Mouse (Mus musculus) liver, embryonic 11.5 days (tissue): ENCODE measurements around the gene Reln. TPM values are rescaled to one million over a fixed set of nuclear protein-coding genes. Genes with fewer than 3 reads are reported as not detected.

Experiments used
- ATAC-seq: fragments of 200-750 bp; cut with Nextera tagmentation; replicated peaks from 2 replicates; pipeline ENCODE4 v1.8.0; 2017; ENCODE audit warnings: moderate number of reproducible peaks, mild to moderate bottlenecking, moderate TSS enrichment, moderate library complexity; ENCODE audit not compliant: low FRiP score
- DNase-seq: peaks from one replicate; pipeline ENCODE4 v3.0.0-alpha.2; 2017; ENCODE audit warnings: low spot score
- H3K27ac ChIP-seq: fragments of 300-500 bp; sonication (generic); 2 replicates; pipeline ENCODE4 v1.5.1; 2014; ENCODE audit warnings: mild to moderate bottlenecking, low read depth, low read length, control low read depth
- H3K27me3 ChIP-seq: fragments of 300-500 bp; sonication (generic); replicated peaks from 2 replicates; pipeline ENCODE4 v1.6.1; 2014; ENCODE audit warnings: low read length, mixed read lengths; ENCODE audit not compliant: control insufficient read depth, insufficient read depth
- H3K36me3 ChIP-seq: fragments of 300-500 bp; sonication (generic); 2 replicates; pipeline ENCODE4 v1.6.1; 2014; ENCODE audit warnings: mild to moderate bottlenecking, low read length, moderate library complexity, mixed read lengths; ENCODE audit not compliant: control insufficient read depth, insufficient read depth
- H3K4me1 ChIP-seq: fragments of 300-500 bp; sonication (generic); replicated peaks from 2 replicates; pipeline ENCODE4 v1.6.1; 2014; ENCODE audit warnings: low read length, mixed read lengths; ENCODE audit not compliant: control insufficient read depth, insufficient read depth
- H3K4me2 ChIP-seq: fragments of 300-500 bp; sonication (generic); 2 replicates; pipeline ENCODE4 v1.6.1; 2014; ENCODE audit warnings: mild to moderate bottlenecking, control low read depth, moderate library complexity
- H3K4me3 ChIP-seq: fragments of 300-500 bp; sonication (generic); 2 replicates; pipeline ENCODE4 v1.5.1; 2014; ENCODE audit warnings: low read depth, low read length, control low read depth
- H3K9ac ChIP-seq: fragments of 300-500 bp; sonication (generic); 2 replicates; pipeline ENCODE4 v1.6.1; 2014; ENCODE audit warnings: low read depth, low read length, control low read depth
- H3K9me3 ChIP-seq: fragments of 300-500 bp; sonication (generic); 2 replicates; pipeline ENCODE4 v1.6.1; 2016; ENCODE audit warnings: low read length, inconsistent platforms, mixed read lengths; ENCODE audit not compliant: control insufficient read depth
- WGBS: fragments of 180-500 bp; shearing (Covaris S2); extraction: QIAGEN DNeasy Blood & Tissue Kit; methylation state at CpG from one replicate; pipeline ENCODE4 v1.1.7; 2014; 5-methylcytosine and 5-hydroxymethylcytosine counted together
- polyA plus RNA-seq: library from polyadenylated mRNA; unstranded; fragments of >200 nt; fragmentation: Nextera tagmentation; extraction: Ambion mirVana; gene quantifications from 2 replicates; pipeline ENCODE4 v1.2.1, GENCODE M21; 2014

Reln gene
- polyA plus RNA-seq, 1 experiment from 2014 or later: 56.2 TPM

- WGBS: 68% methylated on average over 6 of the region's 6 CpGs
- Histone ChIP-seq H3K9me3 (no peaks in the 10 kb centered on the region), H3K27me3 (no peaks in the 10 kb centered on the region), H3K36me3 (no peaks in the 10 kb centered on the region), H3K4me3 (no peak overlapping the region), H3K4me2 (no peak overlapping the region), H3K4me1 (no peaks in the 10 kb centered on the region), H3K9ac (no peak overlapping the region), H3K27ac (no peak overlapping the region)
- ATAC-seq (no peak), DNase-seq (no peak)
Measured at GRCm38 (mm10) chr5:22266489-22267301, 77.8 kb downstream of the Reln start.

DNA sequence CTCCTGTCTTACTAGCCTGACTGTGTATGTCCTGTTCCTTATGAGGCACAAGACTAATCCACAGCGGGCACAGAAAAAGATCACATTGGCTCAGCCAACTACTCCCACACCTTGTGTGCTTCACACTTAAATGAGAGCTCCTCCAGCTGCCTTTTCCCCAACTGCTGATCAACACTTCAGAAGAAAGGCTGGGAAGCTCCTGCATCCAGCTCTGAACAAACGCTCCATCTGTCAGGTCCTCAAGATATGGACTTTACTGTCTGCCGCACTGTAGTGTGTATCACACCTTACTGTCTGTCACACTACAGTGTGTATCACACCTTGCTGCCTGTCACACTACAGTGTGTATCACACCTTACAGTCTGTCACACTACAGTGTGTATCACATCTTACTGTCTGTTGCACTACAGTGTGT is 82.1 kb downstream of the Reln start:
- 84% methylated on average over 3 of the region's 3 CpGs for WGBS
- no peak overlapping the region for H3K9ac ChIP-seq
- no peak overlapping the region; the same call in 1 of the 2 replicates for H3K27ac ChIP-seq
- no peaks in the 10 kb centered on the region for H3K4me1 ChIP-seq
- H3K27me3 ChIP-seq: no peaks in the 10 kb centered on the region
- no peaks in the 10 kb centered on the region for H3K36me3 ChIP-seq
- H3K9me3 ChIP-seq: no peaks in the 10 kb centered on the region
- H3K4me2 ChIP-seq: no peak overlapping the region
- H3K4me3 ChIP-seq: no peak overlapping the region
- ATAC-seq: no peak
- DNase-seq: no peak

- H3K36me3 ChIP-seq: no peaks in the 10 kb centered on the region
- DNase-seq (no peak), ATAC-seq (no peak)
- no peak overlapping the region for H3K27ac ChIP-seq
- WGBS: 74% methylated on average over 3 of the region's 3 CpGs
- no peaks in the 10 kb centered on the region for H3K27me3 ChIP-seq
- H3K9ac ChIP-seq: no peak overlapping the region
- no peaks in the 10 kb centered on the region for H3K4me1 ChIP-seq
- H3K4me3 ChIP-seq: no peak overlapping the region
- H3K4me2 ChIP-seq: no peak overlapping the region
- no peaks in the 10 kb centered on the region for H3K9me3 ChIP-seq
Measured at GRCm38 (mm10) chr5:22255346-22255745, 89.2 kb downstream of the Reln start.

DNA sequence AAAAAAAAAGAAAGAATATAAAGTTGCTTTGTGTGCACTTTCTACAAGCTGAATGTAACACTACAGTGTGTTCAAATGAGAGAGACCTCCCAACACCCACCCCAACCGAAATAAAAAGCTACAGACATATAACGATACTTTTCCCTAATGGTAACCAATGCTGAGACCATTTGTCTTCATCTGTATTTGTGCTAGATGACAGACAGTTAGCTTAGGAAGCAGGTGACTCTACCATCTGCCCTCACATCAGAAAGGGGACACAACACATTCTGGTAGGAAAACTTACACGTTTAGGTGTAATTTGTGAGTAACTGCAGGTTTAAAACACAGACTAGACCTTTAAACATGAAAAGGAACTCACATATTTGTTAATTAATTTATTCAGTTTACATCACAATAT is 90.6 kb downstream of the Reln start:
- no peak overlapping the region for H3K27ac ChIP-seq
- no peak overlapping the region for H3K9ac ChIP-seq
- no peaks in the 10 kb centered on the region for H3K27me3 ChIP-seq
- no peak for DNase-seq
- WGBS: 78% methylated on average over 3 of the region's 3 CpGs
- no peaks in the 10 kb centered on the region for H3K9me3 ChIP-seq
- no peak overlapping the region for H3K4me3 ChIP-seq
- no peaks in the 10 kb centered on the region for H3K36me3 ChIP-seq
- ATAC-seq: no peak
- no peak overlapping the region for H3K4me2 ChIP-seq
- H3K4me1 ChIP-seq: no peaks in the 10 kb centered on the region

DNA sequence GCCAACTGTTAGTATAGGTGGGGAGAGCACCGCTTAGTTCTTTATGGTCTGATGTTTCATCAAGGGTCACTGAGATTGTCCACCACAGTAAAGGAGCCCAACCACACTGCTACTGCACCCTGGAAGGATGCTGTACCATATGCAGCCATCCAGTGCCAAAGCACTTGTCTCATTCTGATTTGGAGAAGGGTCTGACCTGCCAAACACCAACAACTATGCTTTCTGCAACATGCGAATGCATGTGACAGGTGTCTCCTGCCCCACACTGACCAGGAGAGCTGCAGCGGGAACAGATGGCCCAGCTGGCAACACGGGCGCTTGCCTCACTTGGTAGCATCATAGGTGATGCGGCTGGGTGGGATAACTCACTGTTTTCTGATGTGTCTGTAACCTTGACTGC is 91.2 kb downstream of the Reln start:
- Histone ChIP-seq H3K4me1 (no peaks in the 10 kb centered on the region), H3K27me3 (no peaks in the 10 kb centered on the region), H3K4me2 (no peak overlapping the region), H3K9ac (no peak overlapping the region), H3K9me3 (no peaks in the 10 kb centered on the region), H3K4me3 (no peak overlapping the region), H3K36me3 (no peaks in the 10 kb centered on the region), H3K27ac (no peak overlapping the region)
- ATAC-seq: no peak
- WGBS: 86% methylated on average over 6 of the region's 6 CpGs
- DNase-seq: no peak

GRCm38 (mm10) chr5:22247850-22248249 is 96.7 kb downstream of the Reln start:
- Histone ChIP-seq H3K4me3 (no peak overlapping the region), H3K27me3 (no peaks in the 10 kb centered on the region), H3K4me2 (no peak overlapping the region), H3K9me3 (no peaks in the 10 kb centered on the region), H3K36me3 (no peaks in the 10 kb centered on the region), H3K9ac (no peak overlapping the region), H3K27ac (no peak overlapping the region), H3K4me1 (no peaks in the 10 kb centered on the region)
- WGBS: 80% methylated on average over 6 of the region's 6 CpGs
- ATAC-seq (no peak), DNase-seq (no peak)

DNA sequence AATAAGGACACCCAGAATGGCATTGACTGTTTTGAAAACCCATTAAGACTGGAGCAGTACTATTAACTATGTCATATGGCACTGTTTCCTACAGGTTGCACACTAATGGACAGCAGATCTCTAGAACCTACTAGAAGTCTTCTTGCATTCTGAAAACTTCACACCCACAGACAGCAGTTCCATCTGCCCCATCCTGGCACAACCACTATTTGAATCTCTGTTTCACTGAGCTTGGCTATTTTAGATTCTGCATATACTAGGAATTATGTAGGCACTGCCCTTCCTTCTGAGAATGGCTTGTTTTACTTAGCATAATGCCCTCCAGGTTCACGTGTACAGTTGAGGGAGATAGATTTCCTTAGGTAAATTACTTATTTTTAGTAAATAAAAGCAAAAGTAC is 99.4 kb downstream of the Reln start:
- H3K27me3 ChIP-seq: no peaks in the 10 kb centered on the region
- H3K27ac ChIP-seq: no peak overlapping the region
- ATAC-seq: no peak
- no peak for DNase-seq
- no peaks in the 10 kb centered on the region for H3K36me3 ChIP-seq
- no peak overlapping the region for H3K9ac ChIP-seq
- H3K4me2 ChIP-seq: no peak overlapping the region
- H3K9me3 ChIP-seq: no peaks in the 10 kb centered on the region
- H3K4me3 ChIP-seq: no peak overlapping the region
- no peaks in the 10 kb centered on the region for H3K4me1 ChIP-seq
- WGBS: 83% methylated on average over 1 of the region's 1 CpGs

GRCm38 (mm10) chr5:22243538-22243937 is 101.0 kb downstream of the Reln start:
- 88% methylated on average over 2 of the region's 2 CpGs for WGBS
- Histone ChIP-seq H3K27me3 (no peaks in the 10 kb centered on the region), H3K4me3 (no peak overlapping the region), H3K9me3 (no peaks in the 10 kb centered on the region), H3K4me1 (no peaks in the 10 kb centered on the region), H3K9ac (no peak overlapping the region), H3K36me3 (no peaks in the 10 kb centered on the region), H3K27ac (no peak overlapping the region), H3K4me2 (no peak overlapping the region)
- ATAC-seq: no peak
- DNase-seq: no peak

- Histone ChIP-seq H3K4me3 (no peak overlapping the region), H3K27me3 (no peaks in the 10 kb centered on the region), H3K9me3 (no peaks in the 10 kb centered on the region), H3K9ac (no peak overlapping the region), H3K4me2 (no peak overlapping the region), H3K36me3 (no peaks in the 10 kb centered on the region), H3K27ac (no peak overlapping the region), H3K4me1 (no peaks in the 10 kb centered on the region)
- no peak for DNase-seq
- 91% methylated on average over 4 of the region's 4 CpGs for WGBS
- ATAC-seq: no peak
Measured at GRCm38 (mm10) chr5:22241560-22241959, 102.9 kb downstream of the Reln start.
